Mouse (Mus musculus): ENCODE data around the gene Pnpla3. TPM values are rescaled to one million over a fixed set of nuclear protein-coding genes. Genes with fewer than 3 reads are reported as not detected.

Gene Pnpla3
- polyA plus RNA-seq, 1 experiment from 2014 or later, result 0.30 TPM

Small RNA genes within 50 kb of the gene (microRNA-seq; reads per million reads assigned to microRNA genes)
- not detected for gene Mir6392

Other genes with a start within 250 kb of the Pnpla3 start
- gene Efcab6, start 102.5 kb upstream of the Pnpla3 start, polyA plus RNA-seq (2015; fragmentation: Nextera tagmentation; extraction: Ambion mirVana), result 0.29 and 0.46 TPM in 2 replicates
- gene Sult4a1, start 62.1 kb upstream of the Pnpla3 start, polyA plus RNA-seq (2015; fragmentation: Nextera tagmentation; extraction: Ambion mirVana), result 0.82 and 1.1 TPM in 2 replicates
- not detected in 2 replicates for gene Pnpla5, start 44.7 kb upstream of the Pnpla3 start, polyA plus RNA-seq (2015; fragmentation: Nextera tagmentation; extraction: Ambion mirVana)
- 108 and 111 TPM in 2 replicates for gene Samm50, start 24.4 kb downstream of the Pnpla3 start, polyA plus RNA-seq (2015; fragmentation: Nextera tagmentation; extraction: Ambion mirVana)
- 4.6 and 5.2 TPM in 2 replicates for gene Parvb, start 64.2 kb downstream of the Pnpla3 start, polyA plus RNA-seq (2015; fragmentation: Nextera tagmentation; extraction: Ambion mirVana)
- 2.9 and 5.4 TPM in 2 replicates for gene Parvg, start 156.2 kb downstream of the Pnpla3 start, polyA plus RNA-seq (2015; fragmentation: Nextera tagmentation; extraction: Ambion mirVana)

Measured in lung, embryonic 15.5 days (tissue).